Mouse (Mus musculus): ENCODE data around the gene Tiparp. TPM values are rescaled to one million over a fixed set of nuclear protein-coding genes. Genes with fewer than 3 reads are reported as not detected.

Gene Tiparp
- total RNA-seq, 2 experiments from 2014 or later: 3.0 to 4.2 TPM

Other genes starting within 250 kb of the Tiparp start
- 85.9 and 89.7 TPM in 2 replicates for gene Ssr3, start 135.8 kb upstream of the Tiparp start, total RNA-seq (2015; ENCODE audit: low replicate concordance)
- gene Ssr3, start 135.8 kb upstream of the Tiparp start, total RNA-seq (2017; ENCODE audit: low replicate concordance): 72.2 and 81.8 TPM in 2 replicates
- gene Lekr1, start 137.8 kb downstream of the Tiparp start, total RNA-seq (2015; ENCODE audit: low replicate concordance): 0.42 TPM in 1 of 2 replicates, not detected in the other
- 0.51 TPM in 1 of 2 replicates, not detected in the other for gene Lekr1, start 137.8 kb downstream of the Tiparp start, total RNA-seq (2017; ENCODE audit: low replicate concordance)

All from erythroblast, adult 5-6 weeks (primary cell).